13 mouse cellular contexts compared by ENCODE assay signal in genomic region chr12:56613438-56613830, GRCm38 (mm10). TPM values are rescaled to one million over a fixed set of nuclear protein-coding genes. Genes with fewer than 3 reads are reported as not detected.
DNase-seq lines count a peak whose midpoint lies in the region; ATAC-seq and TF ChIP-seq lines count a peak whose summit lies in the region.
"Had no signal": no experiment of that assay in that cellular context is flagged by ENCODE, and none has a peak within 500 bp of the region (broad histone marks: within the 10 kb centered on the region; RNA-seq: fewer than 3 reads in every experiment).

No protein-coding gene starts in this region.

- no peaks in the 10 kb centered on the region for H3K9me3 ChIP-seq in heart, postnatal 0 days (replicated peaks; ENCODE audit: control insufficient read depth, low read length)
- H3K9me3 ChIP-seq in embryonic facial prominence, embryonic 10.5 days = no peaks in the 10 kb centered on the region
- H3K9me3 ChIP-seq in hindbrain, embryonic 13.5 days = no peaks in the 10 kb centered on the region
- no peaks in the 10 kb centered on the region for H3K9me3 ChIP-seq in midbrain, embryonic 11.5 days (ENCODE audit: control insufficient read depth, low read length)

- ATAC-seq in heart, postnatal 0 days (ENCODE audit: insufficient read depth, low read depth) = no peak
- ATAC-seq in hindbrain, embryonic 13.5 days (ENCODE audit: low FRiP score) = no peak
- 0 out of 2 replicates have a peak, but pooled peaks have one; percentile 9 for ATAC-seq in midbrain, embryonic 11.5 days (ENCODE audit: low FRiP score)
- ATAC-seq in megakaryocyte, adult 5-6 weeks (ENCODE audit: poor library complexity, severe bottlenecking) = no peak
- ATAC-seq: activated CD4-positive, CD25-positive, alpha-beta regulatory T cell, adult 4 months had no signal

- H3K9ac ChIP-seq in heart, postnatal 0 days (replicated peaks; ENCODE audit: low read depth, low read length) = no peak overlapping the region
- H3K9ac ChIP-seq in hindbrain, embryonic 13.5 days = no peak overlapping the region
- no peak overlapping the region for H3K9ac ChIP-seq in midbrain, embryonic 11.5 days (ENCODE audit: low read length)

- H3K27me3 ChIP-seq in heart, postnatal 0 days (ENCODE audit: control insufficient read depth, insufficient read depth, low read length) = peaks cover 79% of the 10 kb centered on the region
- H3K27me3 ChIP-seq in embryonic facial prominence, embryonic 10.5 days (replicated peaks; ENCODE audit: low read depth, poor library complexity, severe bottlenecking) = peaks cover 99% of the 10 kb centered on the region
- H3K27me3 ChIP-seq in hindbrain, embryonic 13.5 days = peaks cover 94% of the 10 kb centered on the region
- H3K27me3 ChIP-seq in midbrain, embryonic 11.5 days (ENCODE audit: control insufficient read depth, insufficient read depth, low read length) = peaks cover 91% of the 10 kb centered on the region

- no peak for TF ChIP-seq CTCF in heart, postnatal 0 days (IDR thresholded peaks at IDR 0.05; ENCODE audit: low read depth)

- DNase-seq in heart, postnatal 0 days (ENCODE audit: low spot score) = no peak
- DNase-seq in heart, adult 8-10 months (ENCODE audit: low spot score) = no peak
- DNase-seq in embryonic facial prominence, embryonic 10.5 days (ENCODE audit: low spot score) = no peak
- peak; percentile 93 for DNase-seq in midbrain, embryonic 11.5 days (ENCODE audit: low spot score, missing footprints)
- DNase-seq in ovary, postnatal 36 days (ENCODE audit: low spot score) = no peak
- DNase-seq: gastrocnemius, postnatal 14 days; kidney, postnatal 25 days; right cerebral cortex, postnatal 25 days had no signal

- TF ChIP-seq EP300 in heart, postnatal 0 days (IDR thresholded peaks at IDR 0.05; ENCODE audit: low read depth) = no peak

- 7% methylated on average over 6 of the region's 6 CpGs for WGBS in heart, postnatal 0 days
- WGBS in embryonic facial prominence, embryonic 10.5 days = 1% methylated on average over 6 of the region's 6 CpGs
- 0% methylated on average over 6 of the region's 6 CpGs for WGBS in hindbrain, embryonic 13.5 days
- 4% methylated on average over 6 of the region's 6 CpGs for WGBS in midbrain, embryonic 11.5 days

- H3K36me3 ChIP-seq in heart, postnatal 0 days (replicated peaks; ENCODE audit: control insufficient read depth, insufficient read depth, low read length) = no peaks in the 10 kb centered on the region
- no peaks in the 10 kb centered on the region for H3K36me3 ChIP-seq in embryonic facial prominence, embryonic 10.5 days (replicated peaks)
- no peaks in the 10 kb centered on the region for H3K36me3 ChIP-seq in hindbrain, embryonic 13.5 days
- no peaks in the 10 kb centered on the region for H3K36me3 ChIP-seq in midbrain, embryonic 11.5 days (ENCODE audit: control insufficient read depth, insufficient read depth, low read length)

- H3K27ac ChIP-seq in heart, postnatal 0 days (ENCODE audit: low read depth) = no peak overlapping the region
- no peak overlapping the region; the same call in 1 of the 2 replicates for H3K27ac ChIP-seq in embryonic facial prominence, embryonic 10.5 days (replicated peaks)
- no peak overlapping the region for H3K27ac ChIP-seq in hindbrain, embryonic 13.5 days
- H3K27ac ChIP-seq in midbrain, embryonic 11.5 days (ENCODE audit: low read depth, low read length) = no peak overlapping the region

- H3K4me2 ChIP-seq in heart, postnatal 0 days (ENCODE audit: low read depth, low read length) = peak overlapping the region; percentile 44
- H3K4me2 ChIP-seq in hindbrain, embryonic 13.5 days = no peak overlapping the region
- H3K4me2 ChIP-seq in midbrain, embryonic 11.5 days = peak overlapping the region; percentile 33; the same call in 1 of the 2 replicates

- H3K4me1 ChIP-seq in heart, postnatal 0 days (ENCODE audit: control insufficient read depth, insufficient read depth) = no peaks in the 10 kb centered on the region
- peaks cover 31% of the 10 kb centered on the region for H3K4me1 ChIP-seq in embryonic facial prominence, embryonic 10.5 days
- peaks cover 14% of the 10 kb centered on the region for H3K4me1 ChIP-seq in hindbrain, embryonic 13.5 days (replicated peaks)
- H3K4me1 ChIP-seq in midbrain, embryonic 11.5 days (ENCODE audit: control insufficient read depth, insufficient read depth, low read length) = peaks cover 9% of the 10 kb centered on the region

- H3K4me3 ChIP-seq in heart, postnatal 0 days (ENCODE audit: low read depth, low read length) = peak overlapping the region; percentile 22
- peak overlapping the region; percentile 54 for H3K4me3 ChIP-seq in embryonic facial prominence, embryonic 10.5 days
- peak overlapping the region; percentile 18; the same call in 1 of the 2 replicates for H3K4me3 ChIP-seq in hindbrain, embryonic 13.5 days
- H3K4me3 ChIP-seq in midbrain, embryonic 11.5 days (ENCODE audit: low read depth, low read length) = 0 out of 2 replicates have a peak overlapping the region, but pooled peaks have one; percentile 25

RNA-seq across cellular contexts. Expression of gene Nkx2-9, which starts 0.3 kb away (rescaled TPM):
- not detected in 2 replicates for total RNA-seq in heart, postnatal 0 days (2014; rRNA removed; ENCODE audit: low replicate concordance)
- not detected in 2 replicates for polyA plus RNA-seq in heart, postnatal 0 days (2015; fragmentation: Nextera tagmentation; extraction: Ambion mirVana)
- under 1 TPM in 2 of 4 experiments, not detected in 2; 0.34 to 0.57 TPM for total RNA-seq in heart, adult 8-10 months (2022)
- polyA plus RNA-seq in embryonic facial prominence, embryonic 10.5 days (2016; fragmentation: Nextera tagmentation; extraction: Ambion mirVana) = 1.6 and 5.3 TPM in 2 replicates
- 0.31 TPM in 1 of 2 replicates, not detected in the other for polyA plus RNA-seq in hindbrain, embryonic 13.5 days (2015; fragmentation: Nextera tagmentation; extraction: Ambion mirVana)
- polyA plus RNA-seq in midbrain, embryonic 11.5 days (2014; fragmentation: Nextera tagmentation; extraction: Ambion mirVana) = 8.5 and 8.8 TPM in 2 replicates
- total RNA-seq in megakaryocyte, adult 5-6 weeks (2015) = not detected in 2 replicates
- not detected in 2 replicates for total RNA-seq in megakaryocyte, adult 5-6 weeks (2017)
- total RNA-seq: gastrocnemius, postnatal 14 days had no signal
- polyA plus RNA-seq: activated CD4-positive, CD25-positive, alpha-beta regulatory T cell, adult 4 months; limb, embryonic 11.5 days; thymus, postnatal 0 days had no signal
